Mouse (Mus musculus) forebrain, embryonic 12.5 days (tissue): ENCODE results near the gene Cadm4. TPM values are rescaled to one million over a fixed set of nuclear protein-coding genes. Genes with fewer than 3 reads are reported as not detected.

Experiments
- ATAC-seq: fragments of 200-750 bp; cut with Nextera tagmentation; 2 replicates; pipeline ENCODE4 v1.8.0; 2017; ENCODE audit warnings: moderate TSS enrichment; ENCODE audit not compliant: low FRiP score
- H3K27ac ChIP-seq: fragments of 300-500 bp; sonication (generic); 2 replicates; pipeline ENCODE4 v1.5.1; 2016; ENCODE audit warnings: mild to moderate bottlenecking
- H3K27me3 ChIP-seq: fragments of 300-500 bp; sonication (generic); 2 replicates; pipeline ENCODE4 v1.6.1; 2016; ENCODE audit warnings: mild to moderate bottlenecking
- H3K36me3 ChIP-seq: fragments of 300-500 bp; sonication (generic); replicated peaks from 2 replicates; pipeline ENCODE4 v1.6.1; 2016; ENCODE audit warnings: mild to moderate bottlenecking
- H3K4me1 ChIP-seq: fragments of 300-500 bp; sonication (generic); 2 replicates; pipeline ENCODE4 v1.6.1; 2016
- H3K4me2 ChIP-seq: fragments of 300-500 bp; sonication (generic); 2 replicates; pipeline ENCODE4 v1.6.1; 2016; ENCODE audit warnings: mild to moderate bottlenecking, moderate library complexity
- H3K4me3 ChIP-seq: fragments of 300-500 bp; sonication (generic); replicated peaks from 2 replicates; pipeline ENCODE4 v1.5.1; 2016; ENCODE audit warnings: mild to moderate bottlenecking
- H3K9ac ChIP-seq: fragments of 300-500 bp; sonication (generic); 2 replicates; pipeline ENCODE4 v1.6.1; 2016; ENCODE audit warnings: mild to moderate bottlenecking
- H3K9me3 ChIP-seq: fragments of 300-500 bp; sonication (generic); 2 replicates; pipeline ENCODE4 v1.6.1; 2016
- WGBS: fragments of 180-500 bp; shearing (Covaris S2); methylation state at CpG from one replicate; pipeline ENCODE4 v1.1.7; 2016; 5-methylcytosine and 5-hydroxymethylcytosine counted together
- polyA plus RNA-seq: library from polyadenylated mRNA; unstranded; fragments of >200 nt; fragmentation: Nextera tagmentation; extraction: Ambion mirVana; gene quantifications from 2 replicates; pipeline ENCODE4 v1.2.1, GENCODE M21; 2016

Gene Cadm4
- polyA plus RNA-seq, 1 experiment from 2014 or later = 32.1 TPM

DNA sequence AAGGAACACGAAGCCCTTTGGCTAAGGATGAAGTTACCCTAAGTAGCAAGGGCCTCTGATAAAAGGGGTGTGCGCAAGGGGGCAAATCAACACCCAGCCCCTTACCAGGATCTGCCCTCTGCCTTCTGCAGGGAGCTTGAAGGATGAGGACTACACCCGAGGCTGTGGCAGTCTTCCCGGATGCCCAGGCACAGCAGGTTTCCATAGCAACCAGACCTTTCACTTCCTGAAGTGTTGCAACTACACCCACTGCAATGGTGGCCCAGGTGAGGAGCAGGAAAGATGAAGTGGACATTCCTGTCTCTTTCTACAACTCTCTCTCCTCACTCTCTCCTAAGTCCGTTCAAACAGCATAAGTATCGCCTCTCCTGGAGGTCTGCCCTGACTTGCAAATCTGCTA, 9.4 kb upstream of the Cadm4 start:
- 0 out of 2 replicates have a peak, but pooled peaks cover 2% of the 10 kb centered on the region for H3K27me3 ChIP-seq
- no peak overlapping the region for H3K27ac ChIP-seq
- ATAC-seq = no peak
- no peaks in the 10 kb centered on the region for H3K36me3 ChIP-seq
- no peak overlapping the region for H3K9ac ChIP-seq
- WGBS = 79% methylated on average over 6 of the region's 6 CpGs
- no peak overlapping the region for H3K4me3 ChIP-seq
- 0 out of 2 replicates have a peak, but pooled peaks cover 5% of the 10 kb centered on the region for H3K4me1 ChIP-seq
- H3K4me2 ChIP-seq = no peak overlapping the region
- H3K9me3 ChIP-seq = 0 out of 2 replicates have a peak, but pooled peaks cover 7% of the 10 kb centered on the region

GRCm38 (mm10) chr7:24472937-24473336, 8.9 kb upstream of the Cadm4 start:
- H3K27ac ChIP-seq = no peak overlapping the region
- H3K9ac ChIP-seq = no peak overlapping the region
- 73% methylated on average over 7 of the region's 7 CpGs for WGBS
- 0 out of 2 replicates have a peak, but pooled peaks cover 7% of the 10 kb centered on the region for H3K9me3 ChIP-seq
- H3K4me3 ChIP-seq = no peak overlapping the region
- no peak for ATAC-seq
- no peak overlapping the region for H3K4me2 ChIP-seq
- 0 out of 2 replicates have a peak, but pooled peaks cover 2% of the 10 kb centered on the region for H3K27me3 ChIP-seq
- H3K4me1 ChIP-seq = 0 out of 2 replicates have a peak, but pooled peaks cover 5% of the 10 kb centered on the region
- H3K36me3 ChIP-seq = no peaks in the 10 kb centered on the region

DNA sequence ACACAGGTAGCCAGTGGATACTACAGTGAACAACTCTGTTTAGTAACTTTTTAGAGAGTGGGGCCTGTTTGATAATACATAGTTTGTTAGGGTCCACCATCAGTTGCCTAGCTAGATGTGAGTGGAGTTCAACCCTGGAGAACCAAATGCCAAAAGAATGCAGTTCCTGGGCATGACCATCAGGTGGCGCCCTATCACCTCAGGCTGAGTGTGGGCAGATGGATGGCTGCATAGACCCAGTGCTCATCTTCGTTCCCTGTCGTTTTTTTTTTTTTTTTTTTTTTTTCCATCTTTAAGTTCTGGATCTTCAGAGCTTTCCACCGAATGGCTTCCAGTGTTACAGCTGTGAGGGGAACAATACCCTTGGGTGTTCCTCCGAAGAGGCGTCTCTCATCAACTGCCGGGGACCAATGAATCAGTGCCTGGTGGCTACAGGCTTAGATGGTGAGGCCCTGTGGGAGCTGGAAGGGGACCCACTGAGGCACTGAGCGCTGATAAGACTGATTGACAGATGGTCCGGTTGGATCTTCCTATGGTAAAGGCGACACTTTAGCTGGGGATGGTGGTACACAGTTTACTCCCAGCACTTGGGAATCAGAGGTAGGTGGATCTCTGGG, 7.8 kb upstream of the Cadm4 start:
- no peak overlapping the region for H3K9ac ChIP-seq
- no peak overlapping the region for H3K4me3 ChIP-seq
- no peak overlapping the region for H3K4me2 ChIP-seq
- peak; percentile 64; the same call in 1 of the 2 replicates for ATAC-seq
- 0 out of 2 replicates have a peak, but pooled peaks cover 5% of the 10 kb centered on the region for H3K4me1 ChIP-seq
- 47% methylated on average over 10 of the region's 10 CpGs for WGBS
- no peak overlapping the region for H3K27ac ChIP-seq
- no peaks in the 10 kb centered on the region for H3K36me3 ChIP-seq
- H3K9me3 ChIP-seq = 0 out of 2 replicates have a peak, but pooled peaks cover 6% of the 10 kb centered on the region
- H3K27me3 ChIP-seq = 0 out of 2 replicates have a peak, but pooled peaks cover 2% of the 10 kb centered on the region

DNA sequence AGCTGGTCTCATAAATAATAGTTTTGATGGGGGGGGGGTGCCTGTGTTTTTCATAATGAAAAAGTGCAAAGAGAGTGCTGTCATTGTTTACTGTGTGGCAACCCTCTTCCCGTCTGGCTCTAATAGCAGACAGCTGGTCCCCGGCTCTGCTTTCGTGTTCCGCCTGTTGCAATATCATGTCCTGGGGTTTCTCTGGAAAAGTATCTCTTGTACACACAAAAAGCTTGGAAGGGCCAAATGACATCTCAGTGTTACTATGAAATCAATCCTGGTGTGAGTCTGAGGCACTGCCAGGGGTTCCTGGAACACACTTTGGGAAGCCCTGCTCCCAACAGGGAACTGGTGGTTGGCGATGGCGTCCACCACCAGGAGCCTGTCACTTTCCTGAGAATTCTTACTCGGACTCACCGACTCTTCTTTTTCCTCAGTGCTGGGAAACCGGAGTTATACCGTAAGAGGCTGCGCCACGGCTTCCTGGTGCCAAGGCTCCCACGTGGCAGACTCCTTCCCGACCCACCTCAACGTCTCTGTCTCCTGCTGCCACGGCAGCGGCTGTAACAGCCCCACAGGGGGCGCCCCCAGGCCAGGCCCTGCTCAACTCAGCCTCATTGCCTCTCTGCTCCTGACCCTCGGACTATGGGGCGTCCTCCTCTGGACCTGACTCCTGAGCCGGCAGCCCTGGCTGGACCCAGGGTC, 6.9 kb upstream of the Cadm4 start:
- H3K9me3 ChIP-seq = no peaks in the 10 kb centered on the region
- no peak overlapping the region for H3K4me3 ChIP-seq
- H3K27me3 ChIP-seq = 0 out of 2 replicates have a peak, but pooled peaks cover 6% of the 10 kb centered on the region
- 38% methylated on average over 21 of the region's 21 CpGs for WGBS
- no peak for ATAC-seq
- H3K4me1 ChIP-seq = peaks cover 12% of the 10 kb centered on the region
- no peak overlapping the region for H3K4me2 ChIP-seq
- no peaks in the 10 kb centered on the region for H3K36me3 ChIP-seq
- no peak overlapping the region for H3K27ac ChIP-seq
- H3K9ac ChIP-seq = no peak overlapping the region

DNA sequence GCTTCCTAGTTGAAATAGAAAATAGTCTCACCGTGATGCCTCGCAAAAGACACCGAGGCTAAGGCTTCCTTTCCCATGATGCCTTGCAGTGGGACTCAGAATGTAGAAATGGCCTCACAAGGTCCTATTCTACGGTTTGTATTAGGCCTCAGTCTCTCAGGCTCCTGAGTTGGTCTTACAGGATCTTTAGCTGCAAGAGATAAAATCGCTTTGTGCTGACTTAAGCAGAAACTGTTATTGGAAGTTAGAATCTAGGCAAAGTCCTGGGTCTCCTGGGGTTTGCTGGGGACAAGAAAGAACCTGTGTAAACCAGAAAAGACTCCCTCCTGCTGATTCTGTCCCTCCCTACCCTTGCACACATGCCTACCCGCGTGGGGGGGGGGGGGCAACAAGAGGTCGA, 5.5 kb upstream of the Cadm4 start:
- 82% methylated on average over 8 of the region's 8 CpGs for WGBS
- H3K9me3 ChIP-seq = no peaks in the 10 kb centered on the region
- H3K4me3 ChIP-seq = no peak overlapping the region
- H3K4me1 ChIP-seq = peaks cover 26% of the 10 kb centered on the region
- no peak for ATAC-seq
- H3K36me3 ChIP-seq = no peaks in the 10 kb centered on the region
- no peak overlapping the region for H3K9ac ChIP-seq
- no peak overlapping the region for H3K27ac ChIP-seq
- no peak overlapping the region for H3K4me2 ChIP-seq
- H3K27me3 ChIP-seq = 0 out of 2 replicates have a peak, but pooled peaks cover 6% of the 10 kb centered on the region

DNA sequence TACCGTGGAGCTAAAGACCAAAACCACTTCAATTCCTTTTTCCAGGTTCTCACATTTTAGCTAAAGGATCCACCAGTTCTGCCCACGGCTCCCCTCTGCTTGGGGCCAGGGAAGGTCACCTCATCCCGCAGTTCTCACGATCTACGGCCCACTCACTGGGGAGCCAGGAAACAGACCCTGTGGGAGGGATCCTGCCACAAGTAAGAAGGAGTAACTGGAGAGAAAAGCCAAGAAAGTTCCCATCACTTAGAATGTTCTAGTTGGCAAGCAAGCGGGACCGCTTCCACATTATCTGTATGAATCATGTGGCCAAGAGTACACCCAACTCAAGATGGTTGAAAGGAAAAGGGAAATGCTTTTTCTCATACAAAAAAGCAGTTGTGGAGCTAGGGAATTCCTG, 5.0 kb upstream of the Cadm4 start:
- Histone ChIP-seq H3K27ac (no peak overlapping the region), H3K4me2 (no peak overlapping the region), H3K36me3 (no peaks in the 10 kb centered on the region), H3K9ac (no peak overlapping the region), H3K9me3 (no peaks in the 10 kb centered on the region), H3K27me3 (0 out of 2 replicates have a peak, but pooled peaks cover 6% of the 10 kb centered on the region), H3K4me3 (no peak overlapping the region), H3K4me1 (peaks cover 27% of the 10 kb centered on the region)
- ATAC-seq = no peak
- 89% methylated on average over 7 of the region's 7 CpGs for WGBS

- H3K36me3 ChIP-seq = no peaks in the 10 kb centered on the region
- ATAC-seq = no peak
- H3K9ac ChIP-seq = no peak overlapping the region
- 0 out of 2 replicates have a peak, but pooled peaks cover 6% of the 10 kb centered on the region for H3K27me3 ChIP-seq
- no peaks in the 10 kb centered on the region for H3K9me3 ChIP-seq
- H3K4me3 ChIP-seq = no peak overlapping the region
- no peak overlapping the region for H3K4me2 ChIP-seq
- WGBS = 84% methylated on average over 5 of the region's 5 CpGs
- H3K4me1 ChIP-seq = peaks cover 42% of the 10 kb centered on the region
- H3K27ac ChIP-seq = no peak overlapping the region
Measured at GRCm38 (mm10) chr7:24478911-24479310, 2.9 kb upstream of the Cadm4 start.

DNA sequence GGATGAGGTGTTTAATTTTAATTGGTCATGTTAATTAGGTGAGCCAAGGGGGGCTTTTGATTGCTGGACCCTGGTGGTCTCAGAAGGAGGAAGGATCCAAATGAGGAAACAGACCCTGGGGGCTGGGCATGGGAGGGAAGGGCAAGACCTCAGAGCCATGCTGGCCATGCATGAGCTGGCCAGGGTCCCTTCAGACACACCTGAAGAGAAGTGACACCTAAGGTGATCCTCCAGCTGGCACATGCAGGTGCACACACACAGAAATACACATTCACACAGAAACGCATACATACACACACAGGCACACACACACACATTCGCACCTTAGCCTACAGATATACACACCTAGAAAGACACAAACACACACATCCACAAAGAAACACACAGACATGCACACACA, 2.1 kb upstream of the Cadm4 start:
- Histone ChIP-seq H3K4me3 (no peak overlapping the region), H3K27me3 (0 out of 2 replicates have a peak, but pooled peaks cover 6% of the 10 kb centered on the region), H3K9me3 (no peaks in the 10 kb centered on the region), H3K4me2 (no peak overlapping the region), H3K27ac (no peak overlapping the region), H3K9ac (0 out of 2 replicates have a peak overlapping the region, but pooled peaks have one; percentile 1), H3K36me3 (no peaks in the 10 kb centered on the region), H3K4me1 (peaks cover 50% of the 10 kb centered on the region)
- WGBS = 97% methylated on average over 2 of the region's 2 CpGs
- ATAC-seq = no peak

DNA sequence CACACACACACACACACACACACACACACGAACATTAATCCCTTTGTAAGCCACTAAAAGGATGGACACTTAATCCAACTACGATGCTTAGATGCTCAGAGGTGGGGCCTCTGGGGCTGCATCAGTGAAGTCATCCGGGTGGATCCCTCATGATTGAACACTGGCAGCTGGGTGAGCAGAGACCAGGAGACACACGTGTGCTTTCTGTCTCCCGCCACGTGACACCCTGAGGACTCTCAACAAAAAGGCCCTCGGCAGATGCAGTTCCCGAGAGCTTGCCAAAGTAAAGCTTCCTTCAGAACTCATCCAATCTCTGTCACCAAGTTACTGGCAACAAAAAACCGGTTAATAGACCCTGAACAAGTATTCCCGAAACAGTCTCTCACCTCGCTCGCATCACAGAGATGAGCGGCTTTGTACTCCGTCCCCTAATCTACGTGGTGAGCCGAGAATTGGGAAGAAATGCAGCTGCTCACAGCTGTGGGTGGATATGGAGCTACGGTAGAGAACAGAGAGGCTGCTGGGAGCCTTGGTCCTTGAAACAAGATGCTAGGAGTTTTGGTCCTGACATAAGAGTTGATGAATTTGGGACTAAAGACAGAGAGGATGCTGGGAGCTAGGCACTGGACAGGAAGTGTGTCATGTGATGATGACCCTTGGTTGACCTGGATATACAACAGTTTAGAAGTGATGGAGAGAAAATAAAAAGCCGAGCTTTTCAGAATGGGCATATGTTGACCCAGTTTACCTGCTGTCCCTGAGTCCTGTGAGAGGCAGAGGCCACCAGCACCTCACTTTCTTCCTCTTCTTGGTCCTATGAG, 1.5 kb upstream of the Cadm4 start:
- 58% methylated on average over 18 of the region's 18 CpGs for WGBS
- H3K4me1 ChIP-seq = peaks cover 52% of the 10 kb centered on the region
- 0 out of 2 replicates have a peak overlapping the region, but pooled peaks have one; percentile 88 for H3K4me2 ChIP-seq
- H3K27ac ChIP-seq = no peak overlapping the region
- no peak for ATAC-seq
- H3K27me3 ChIP-seq = 0 out of 2 replicates have a peak, but pooled peaks cover 6% of the 10 kb centered on the region
- H3K36me3 ChIP-seq = no peaks in the 10 kb centered on the region
- no peaks in the 10 kb centered on the region for H3K9me3 ChIP-seq
- 0 out of 2 replicates have a peak overlapping the region, but pooled peaks have one; percentile 1 for H3K9ac ChIP-seq
- peak overlapping the region; percentile 90; the same call in 1 of the 2 replicates for H3K4me3 ChIP-seq

- WGBS = 8% methylated on average over 14 of the region's 14 CpGs
- Histone ChIP-seq H3K9ac (peak overlapping the region; percentile 96), H3K9me3 (no peaks in the 10 kb centered on the region), H3K4me2 (peak overlapping the region; percentile 88), H3K27me3 (0 out of 2 replicates have a peak, but pooled peaks cover 6% of the 10 kb centered on the region), H3K36me3 (no peaks in the 10 kb centered on the region), H3K4me3 (peak overlapping the region; percentile 90), H3K27ac (no peak overlapping the region), H3K4me1 (peaks cover 58% of the 10 kb centered on the region)
- ATAC-seq = peak; percentile 39
Measured at GRCm38 (mm10) chr7:24480986-24481473, 793 bp upstream of the Cadm4 start.

GRCm38 (mm10) chr7:24482208-24483020, 591 bp downstream of the Cadm4 start:
- Histone ChIP-seq H3K27me3 (0 out of 2 replicates have a peak, but pooled peaks cover 4% of the 10 kb centered on the region), H3K9ac (peak overlapping the region; percentile 96), H3K4me2 (peak overlapping the region; percentile 88), H3K4me1 (peaks cover 72% of the 10 kb centered on the region), H3K36me3 (no peaks in the 10 kb centered on the region), H3K4me3 (peak overlapping the region; percentile 90), H3K9me3 (no peaks in the 10 kb centered on the region), H3K27ac (peak overlapping the region; percentile 81)
- under 1% methylated on average over 31 of the region's 38 CpGs for whole genome bisulfite sequencing
- peak; percentile 54 for ATAC-seq
